Mouse (Mus musculus): ENCODE results near the gene Pam. TPM values are rescaled to one million over a fixed set of nuclear protein-coding genes. Genes with fewer than 3 reads are reported as not detected.

Gene Pam
- polyA plus RNA-seq, 1 experiment = 14.5 TPM

DNA sequence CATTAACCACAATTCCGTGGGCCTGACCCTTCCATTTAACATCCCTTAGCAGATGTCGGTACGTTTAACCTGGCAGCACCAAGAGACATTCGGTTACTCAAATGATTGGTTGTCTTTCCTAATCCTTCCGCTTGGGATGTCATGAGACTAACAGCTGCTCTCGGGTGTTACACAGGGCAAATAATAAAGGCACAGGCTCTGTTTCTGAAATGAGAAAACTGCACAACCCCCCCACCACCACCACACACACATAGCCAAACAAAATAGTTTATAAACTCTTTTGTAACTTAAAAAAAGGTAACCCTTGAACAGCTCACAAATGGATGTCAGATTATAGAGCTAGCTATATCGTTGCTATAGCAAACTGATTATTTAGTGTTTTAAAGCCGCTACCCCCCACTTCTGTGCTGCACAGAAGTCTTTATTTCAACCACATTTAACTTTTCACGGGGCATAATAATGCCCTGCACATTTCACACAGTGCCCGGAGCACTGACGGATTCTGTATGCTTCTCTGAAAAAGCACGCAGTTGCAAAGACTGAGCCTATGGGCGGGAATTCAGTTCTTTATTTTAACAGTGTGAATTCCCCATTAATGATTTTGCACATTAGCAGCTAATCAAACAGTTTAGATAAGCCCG, 246.7 kb downstream of the Pam start:
- 84% methylated on average over 14 of the region's 14 CpGs for WGBS
- no peaks in the 10 kb centered on the region for H3K4me1 ChIP-seq (ENCODE audit: control insufficient read depth, insufficient read depth, low read length)
- no peak overlapping the region for H3K4me3 ChIP-seq (replicated peaks; ENCODE audit: control insufficient read depth, low read depth, low read length)
- TF ChIP-seq CTCF (IDR thresholded peaks at IDR 0.05; ENCODE audit: control insufficient read depth, insufficient read depth, low read length) (no peak), POLR2A (IDR thresholded peaks at IDR 0.05; ENCODE audit: borderline replicate concordance, control insufficient read depth, low read depth, low read length) (no peak)
- H3K27ac ChIP-seq (ENCODE audit: control insufficient read depth, insufficient read depth, low read depth, low read length, poor library complexity) = no peak overlapping the region

DNA sequence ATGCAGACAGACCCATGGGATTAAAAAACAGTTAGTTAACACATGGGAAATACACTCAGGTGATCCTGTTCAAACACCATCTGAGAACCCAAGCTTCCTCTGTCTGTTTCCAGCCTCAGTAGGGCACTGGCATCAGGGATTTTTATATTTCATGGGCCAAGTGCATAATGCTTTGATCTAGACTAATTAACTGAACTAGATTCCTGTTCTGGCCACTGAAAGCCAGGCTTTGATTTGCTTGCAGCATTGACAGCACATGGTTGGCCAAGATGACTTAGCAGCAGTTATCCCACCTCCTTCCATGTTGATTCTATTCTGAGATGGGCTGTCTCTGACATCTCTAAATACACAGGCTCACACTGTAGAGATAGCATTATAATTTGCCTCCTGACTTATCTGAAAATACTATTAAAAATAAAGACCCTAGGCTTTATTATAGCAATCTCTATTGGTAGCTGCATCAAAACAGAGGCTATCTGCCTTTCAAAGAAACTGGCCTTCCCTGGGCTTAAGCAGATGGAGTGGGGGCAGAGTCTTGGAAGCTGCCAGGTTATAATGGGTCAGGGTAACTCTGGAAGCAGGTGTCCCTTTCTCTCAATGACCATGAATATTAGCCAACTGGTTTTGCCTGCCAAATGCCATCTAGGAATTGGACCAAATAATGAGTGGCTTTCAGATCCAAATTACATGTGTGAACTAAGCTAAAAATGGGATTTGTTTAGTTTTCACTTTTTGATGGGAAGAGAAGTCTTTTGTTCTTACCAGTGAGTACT, 252.0 kb downstream of the Pam start:
- Histone ChIP-seq H3K4me3 (replicated peaks; ENCODE audit: control insufficient read depth, low read depth, low read length) (no peak overlapping the region), H3K27ac (ENCODE audit: control insufficient read depth, insufficient read depth, low read depth, low read length, poor library complexity) (no peak overlapping the region), H3K4me1 (ENCODE audit: control insufficient read depth, insufficient read depth, low read length) (no peaks in the 10 kb centered on the region)
- no peak for TF ChIP-seq POLR2A (IDR thresholded peaks at IDR 0.05; ENCODE audit: borderline replicate concordance, control insufficient read depth, low read depth, low read length)
- no peak for TF ChIP-seq CTCF (IDR thresholded peaks at IDR 0.05; ENCODE audit: control insufficient read depth, insufficient read depth, low read length)

DNA sequence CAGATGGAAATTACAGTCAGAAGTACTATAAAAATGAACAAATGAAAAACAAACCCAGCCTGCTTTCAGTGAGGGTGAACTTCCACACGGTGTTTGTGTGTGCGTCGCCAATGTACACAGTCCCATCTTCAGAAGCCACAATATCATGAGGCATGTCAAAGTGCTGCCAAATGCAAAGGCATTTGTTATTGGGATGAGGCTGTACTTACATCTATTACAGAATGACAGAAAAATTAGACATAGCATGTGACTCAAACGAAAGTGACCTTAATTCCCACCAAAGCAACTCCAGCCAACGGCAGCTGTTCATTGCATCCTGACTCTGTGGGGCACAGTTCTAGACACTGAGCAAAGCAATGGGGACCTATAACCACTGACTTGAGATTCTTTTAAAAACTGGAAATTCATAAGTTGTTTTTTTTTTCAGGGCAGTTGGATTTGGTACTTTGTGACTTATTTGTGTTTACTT, 261.1 kb downstream of the Pam start:
- WGBS = 92% methylated on average over 5 of the region's 5 CpGs
- H3K27ac ChIP-seq (ENCODE audit: control insufficient read depth, insufficient read depth, low read depth, low read length, poor library complexity) = no peak overlapping the region
- TF ChIP-seq CTCF (IDR thresholded peaks at IDR 0.05; ENCODE audit: control insufficient read depth, insufficient read depth, low read length) = no peak
- no peak for TF ChIP-seq POLR2A (IDR thresholded peaks at IDR 0.05; ENCODE audit: borderline replicate concordance, control insufficient read depth, low read depth, low read length)
- H3K4me3 ChIP-seq (replicated peaks; ENCODE audit: control insufficient read depth, low read depth, low read length) = no peak overlapping the region
- no peaks in the 10 kb centered on the region for H3K4me1 ChIP-seq (ENCODE audit: control insufficient read depth, insufficient read depth, low read length)

DNA sequence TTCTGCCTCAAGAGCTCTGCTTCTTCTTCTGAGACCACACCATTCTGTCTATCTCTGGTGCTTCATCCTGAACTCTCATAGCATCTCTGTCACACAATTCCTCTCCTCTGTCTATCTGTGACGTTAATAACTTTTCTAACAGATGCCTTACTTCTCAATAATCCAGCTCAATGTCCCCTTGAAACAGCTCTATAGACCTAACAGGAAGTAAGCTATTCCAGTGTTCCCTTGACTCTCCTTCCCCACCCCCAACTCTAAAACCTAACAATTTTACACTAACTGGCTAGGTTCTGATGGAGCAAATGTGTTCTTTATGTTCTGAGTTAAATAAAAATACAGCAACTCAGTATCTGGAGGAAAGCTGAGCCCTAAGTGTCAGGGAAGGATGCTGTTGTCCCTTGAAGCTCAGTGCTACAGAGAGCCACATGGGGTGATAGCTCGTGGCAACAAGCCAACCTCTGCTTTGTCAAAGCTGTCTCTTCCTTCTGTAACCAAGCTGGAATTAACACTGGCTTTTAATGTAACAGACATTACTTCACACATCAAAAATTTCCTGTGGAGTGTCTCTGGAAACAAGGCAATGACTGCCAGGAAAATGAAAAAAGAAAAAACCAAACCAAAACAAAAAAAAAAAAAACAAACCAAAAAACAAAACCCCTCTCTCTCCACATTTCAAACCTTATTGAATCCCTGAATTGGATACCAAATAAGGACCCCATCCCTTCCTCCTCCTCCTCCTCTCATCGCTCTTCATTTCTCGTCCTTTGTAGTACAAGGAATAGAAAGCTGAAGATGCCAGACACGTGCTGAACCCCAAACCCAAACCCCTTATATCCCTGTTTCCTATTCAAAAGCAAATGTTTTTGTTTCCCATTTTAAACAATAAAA, 261.7 kb downstream of the Pam start:
- WGBS = 82% methylated on average over 5 of the region's 5 CpGs
- Histone ChIP-seq H3K27ac (ENCODE audit: control insufficient read depth, insufficient read depth, low read depth, low read length, poor library complexity) (no peak overlapping the region), H3K4me1 (ENCODE audit: control insufficient read depth, insufficient read depth, low read length) (no peaks in the 10 kb centered on the region), H3K4me3 (replicated peaks; ENCODE audit: control insufficient read depth, low read depth, low read length) (no peak overlapping the region)
- TF ChIP-seq POLR2A (IDR thresholded peaks at IDR 0.05; ENCODE audit: borderline replicate concordance, control insufficient read depth, low read depth, low read length) (no peak), CTCF (IDR thresholded peaks at IDR 0.05; ENCODE audit: control insufficient read depth, insufficient read depth, low read length) (no peak)

DNA sequence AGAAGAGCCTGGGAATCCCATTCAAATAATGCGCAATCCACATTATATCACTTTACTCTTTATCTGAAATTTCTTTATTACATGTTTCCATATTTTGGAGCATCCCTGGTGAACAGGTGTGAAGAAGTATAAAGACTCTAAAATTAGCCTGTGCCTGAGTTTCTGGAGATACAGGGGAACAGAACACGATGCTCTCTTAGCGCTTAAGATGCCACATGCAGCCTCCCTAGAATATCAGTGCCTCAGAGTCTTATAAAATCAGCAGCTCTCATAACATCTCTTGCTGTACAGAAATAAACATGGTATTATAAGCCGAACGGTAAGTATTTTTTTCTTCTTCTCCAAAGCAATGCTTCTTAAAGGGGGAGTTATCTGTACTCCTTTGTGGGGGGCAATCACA, 267.4 kb downstream of the Pam start:
- 88% methylated on average over 5 of the region's 5 CpGs for WGBS
- H3K27ac ChIP-seq (ENCODE audit: control insufficient read depth, insufficient read depth, low read depth, low read length, poor library complexity) = no peak overlapping the region
- no peak overlapping the region for H3K4me3 ChIP-seq (replicated peaks; ENCODE audit: control insufficient read depth, low read depth, low read length)
- TF ChIP-seq POLR2A (IDR thresholded peaks at IDR 0.05; ENCODE audit: borderline replicate concordance, control insufficient read depth, low read depth, low read length) (no peak), CTCF (IDR thresholded peaks at IDR 0.05; ENCODE audit: control insufficient read depth, insufficient read depth, low read length) (no peak)
- no peaks in the 10 kb centered on the region for H3K4me1 ChIP-seq (ENCODE audit: control insufficient read depth, insufficient read depth, low read length)

DNA sequence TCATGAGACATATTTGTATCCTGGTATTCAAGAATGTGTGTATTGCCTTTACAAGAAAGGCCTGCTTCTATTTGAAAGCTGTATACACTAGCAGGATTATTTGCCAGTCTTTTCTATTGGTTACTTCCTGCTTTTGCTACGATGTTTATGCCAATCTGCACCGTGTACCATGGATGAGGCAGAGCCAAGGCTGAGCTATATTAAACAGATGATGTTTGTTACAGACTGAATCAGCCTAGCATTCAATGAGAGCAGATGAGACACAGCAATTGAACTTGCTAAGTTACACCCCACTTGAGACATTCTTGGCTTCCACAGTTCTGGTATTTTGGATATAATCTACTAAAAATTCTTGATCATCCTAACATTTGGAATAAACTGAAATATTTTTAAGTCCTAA, 267.9 kb downstream of the Pam start:
- no peak overlapping the region for H3K4me3 ChIP-seq (replicated peaks; ENCODE audit: control insufficient read depth, low read depth, low read length)
- no peaks in the 10 kb centered on the region for H3K4me1 ChIP-seq (ENCODE audit: control insufficient read depth, insufficient read depth, low read length)
- no peak overlapping the region for H3K27ac ChIP-seq (ENCODE audit: control insufficient read depth, insufficient read depth, low read depth, low read length, poor library complexity)
- TF ChIP-seq CTCF (IDR thresholded peaks at IDR 0.05; ENCODE audit: control insufficient read depth, insufficient read depth, low read length) (no peak), POLR2A (IDR thresholded peaks at IDR 0.05; ENCODE audit: borderline replicate concordance, control insufficient read depth, low read depth, low read length) (no peak)
- WGBS = 74% methylated on average over 2 of the region's 2 CpGs

DNA sequence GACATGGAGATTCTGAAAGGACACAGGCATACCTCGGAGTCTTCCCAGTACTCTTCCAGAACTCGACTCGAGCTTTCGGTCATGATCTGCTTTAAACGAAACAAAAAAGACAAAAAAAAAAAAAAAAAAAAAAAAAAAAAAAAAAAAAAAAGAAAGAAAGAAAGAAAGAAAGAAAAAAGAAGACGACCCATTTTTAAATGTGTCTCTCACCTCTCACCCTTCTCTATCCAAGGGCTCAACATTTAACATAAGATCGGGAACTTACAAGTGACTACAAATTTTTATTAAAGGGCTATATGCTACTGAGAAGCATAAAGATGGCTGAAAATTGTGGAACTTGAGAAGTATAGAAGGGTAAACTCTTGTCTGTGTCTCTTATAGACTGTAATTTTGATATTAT, 272.5 kb downstream of the Pam start:
- WGBS = 92% methylated on average over 7 of the region's 7 CpGs

DNA sequence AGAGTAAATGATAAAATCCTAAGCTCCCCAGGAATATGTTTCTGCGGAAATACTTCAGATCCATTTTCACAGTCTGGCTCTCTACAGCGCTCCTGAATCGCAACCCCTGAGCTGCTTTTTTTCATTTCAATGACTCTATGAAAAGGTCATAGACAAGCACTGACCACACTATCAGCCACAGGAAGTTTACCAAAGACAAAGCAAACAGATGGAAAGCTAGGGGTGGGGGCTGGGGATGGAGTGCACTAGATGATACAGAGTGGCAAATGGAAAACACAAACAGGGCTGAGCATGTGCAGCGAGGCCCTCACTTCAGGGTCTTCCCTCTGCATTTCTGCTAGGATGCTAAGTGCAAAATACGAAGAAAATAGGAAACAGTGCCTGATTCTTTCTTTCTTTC, 273.2 kb downstream of the Pam start:
- Histone ChIP-seq H3K4me3 (replicated peaks; ENCODE audit: control insufficient read depth, low read depth, low read length) (no peak overlapping the region), H3K27ac (ENCODE audit: control insufficient read depth, insufficient read depth, low read depth, low read length, poor library complexity) (no peak overlapping the region), H3K4me1 (ENCODE audit: control insufficient read depth, insufficient read depth, low read length) (no peaks in the 10 kb centered on the region)
- 86% methylated on average over 5 of the region's 5 CpGs for WGBS
- no peak for TF ChIP-seq POLR2A (IDR thresholded peaks at IDR 0.05; ENCODE audit: borderline replicate concordance, control insufficient read depth, low read depth, low read length)
- no peak for TF ChIP-seq CTCF (IDR thresholded peaks at IDR 0.05; ENCODE audit: control insufficient read depth, insufficient read depth, low read length)

More for the DNA sequence above, 272.5 kb downstream of the Pam start:
- TF ChIP-seq POLR2A (IDR thresholded peaks at IDR 0.05; ENCODE audit: borderline replicate concordance, control insufficient read depth, low read depth, low read length) = no peak
- no peak for TF ChIP-seq CTCF (IDR thresholded peaks at IDR 0.05; ENCODE audit: control insufficient read depth, insufficient read depth, low read length)
- no peak overlapping the region for H3K27ac ChIP-seq (ENCODE audit: control insufficient read depth, insufficient read depth, low read depth, low read length, poor library complexity)
- no peaks in the 10 kb centered on the region for H3K4me1 ChIP-seq (ENCODE audit: control insufficient read depth, insufficient read depth, low read length)
- no peak overlapping the region for H3K4me3 ChIP-seq (replicated peaks; ENCODE audit: control insufficient read depth, low read depth, low read length)
